In genomic region chr9:16439941-16440340, GRCm38 (mm10) we compare ENCODE assay signal across 14 mouse cellular contexts.
DNase-seq lines count a peak whose midpoint lies in the region; ATAC-seq and TF ChIP-seq lines count a peak whose summit lies in the region.
"Had no signal": no experiment of that assay in that cellular context is flagged by ENCODE, and none has a peak within 500 bp of the region (broad histone marks: within the 10 kb centered on the region; RNA-seq: fewer than 3 reads in every experiment).

No protein-coding gene starts in this region.

- WGBS in kidney, postnatal 0 days: 27% methylated on average over 3 of the region's 3 CpGs
- 41% methylated on average over 3 of the region's 3 CpGs for WGBS in hindbrain, embryonic 11.5 days
- WGBS in midbrain, embryonic 10.5 days: 85% methylated on average over 3 of the region's 3 CpGs
- WGBS in neural tube, embryonic 14.5 days: 10% methylated on average over 3 of the region's 3 CpGs
- 70% methylated on average over 3 of the region's 3 CpGs for WGBS in liver, postnatal 0 days (ENCODE audit: insufficient replicate concordance)

- DNase-seq in kidney, postnatal 0 days (ENCODE audit: low spot score): peak; percentile 6
- no peak for DNase-seq in kidney, adult 11 months
- peak; percentile 19 for DNase-seq in hindbrain, embryonic 11.5 days (ENCODE audit: low spot score)
- no peak for DNase-seq in midbrain, embryonic 10.5 days (ENCODE audit: low spot score)
- DNase-seq in ovary, adult 18-20 months (ENCODE audit: low spot score): no peak
- no peak for DNase-seq in liver, postnatal 0 days
- DNase-seq: cerebellum, adult 11-12 months; kidney, adult 9 months; right cerebral cortex, postnatal 4 days; thymus, postnatal 14 days had no signal

- no peaks in the 10 kb centered on the region for H3K36me3 ChIP-seq in kidney, postnatal 0 days (ENCODE audit: insufficient read depth, low read length)
- no peaks in the 10 kb centered on the region for H3K36me3 ChIP-seq in hindbrain, embryonic 11.5 days (ENCODE audit: control insufficient read depth, insufficient read depth, low read length)
- no peaks in the 10 kb centered on the region for H3K36me3 ChIP-seq in midbrain, embryonic 10.5 days
- H3K36me3 ChIP-seq in neural tube, embryonic 14.5 days (ENCODE audit: control insufficient read depth, insufficient read depth, low read length): no peaks in the 10 kb centered on the region
- H3K36me3 ChIP-seq in liver, postnatal 0 days (replicated peaks; ENCODE audit: insufficient read depth, low read length): no peaks in the 10 kb centered on the region

- H3K27ac ChIP-seq in kidney, postnatal 0 days: no peak overlapping the region
- H3K27ac ChIP-seq in hindbrain, embryonic 11.5 days (ENCODE audit: low read depth, low read length): peak overlapping the region; percentile 31
- H3K27ac ChIP-seq in midbrain, embryonic 10.5 days (replicated peaks): peak overlapping the region; percentile 77; the same call in 1 of the 2 replicates
- H3K27ac ChIP-seq in neural tube, embryonic 14.5 days (ENCODE audit: low read depth, low read length): no peak overlapping the region; the same call in 1 of the 2 replicates
- no peak overlapping the region for H3K27ac ChIP-seq in liver, postnatal 0 days (ENCODE audit: low read depth)

- no peaks in the 10 kb centered on the region for H3K27me3 ChIP-seq in kidney, postnatal 0 days (ENCODE audit: insufficient read depth, low read length)
- no peaks in the 10 kb centered on the region for H3K27me3 ChIP-seq in hindbrain, embryonic 11.5 days (ENCODE audit: control insufficient read depth, insufficient read depth, low read length)
- H3K27me3 ChIP-seq in midbrain, embryonic 10.5 days (ENCODE audit: low read depth, poor library complexity, severe bottlenecking): no peaks in the 10 kb centered on the region
- no peaks in the 10 kb centered on the region for H3K27me3 ChIP-seq in neural tube, embryonic 14.5 days (ENCODE audit: control insufficient read depth, insufficient read depth, low read length)
- no peaks in the 10 kb centered on the region for H3K27me3 ChIP-seq in liver, postnatal 0 days (ENCODE audit: insufficient read depth, low read length)

- no peak overlapping the region for H3K4me3 ChIP-seq in kidney, postnatal 0 days (replicated peaks; ENCODE audit: low read depth, low read length)
- no peak overlapping the region for H3K4me3 ChIP-seq in hindbrain, embryonic 11.5 days (ENCODE audit: low read depth, low read length)
- no peak overlapping the region for H3K4me3 ChIP-seq in midbrain, embryonic 10.5 days
- H3K4me3 ChIP-seq in neural tube, embryonic 14.5 days (ENCODE audit: low read depth, low read length): no peak overlapping the region
- H3K4me3 ChIP-seq in liver, postnatal 0 days (ENCODE audit: low read depth, low read length): no peak overlapping the region

- TF ChIP-seq EP300 in liver, postnatal 0 days (IDR thresholded peaks at IDR 0.05; ENCODE audit: low read depth): no peak

- no peak for TF ChIP-seq CTCF in kidney, postnatal 0 days (IDR thresholded peaks at IDR 0.05; ENCODE audit: low read depth)
- TF ChIP-seq CTCF in liver, postnatal 0 days (IDR thresholded peaks at IDR 0.05; ENCODE audit: low read depth): no peak

- H3K9ac ChIP-seq in kidney, postnatal 0 days (ENCODE audit: low read depth, low read length): no peak overlapping the region
- H3K9ac ChIP-seq in hindbrain, embryonic 11.5 days (ENCODE audit: low read depth, low read length): no peak overlapping the region
- H3K9ac ChIP-seq in neural tube, embryonic 14.5 days (replicated peaks; ENCODE audit: low read depth, low read length): no peak overlapping the region
- no peak overlapping the region for H3K9ac ChIP-seq in liver, postnatal 0 days (replicated peaks)

- H3K4me1 ChIP-seq in kidney, postnatal 0 days (replicated peaks; ENCODE audit: insufficient read depth, low read length): no peaks in the 10 kb centered on the region
- peaks cover 2% of the 10 kb centered on the region; the same call in 1 of the 2 replicates for H3K4me1 ChIP-seq in hindbrain, embryonic 11.5 days (replicated peaks; ENCODE audit: control insufficient read depth, insufficient read depth, low read length)
- H3K4me1 ChIP-seq in midbrain, embryonic 10.5 days: peaks cover 74% of the 10 kb centered on the region
- H3K4me1 ChIP-seq in neural tube, embryonic 14.5 days (ENCODE audit: control insufficient read depth, insufficient read depth, low read length): peaks cover 24% of the 10 kb centered on the region
- H3K4me1 ChIP-seq in liver, postnatal 0 days (ENCODE audit: insufficient read depth): no peaks in the 10 kb centered on the region

- no peak for ATAC-seq in kidney, postnatal 0 days (replicated peaks; ENCODE audit: low FRiP score, low read depth)
- ATAC-seq in hindbrain, embryonic 11.5 days (ENCODE audit: low FRiP score): no peak
- ATAC-seq in neural tube, embryonic 14.5 days (ENCODE audit: low read depth): peak; percentile 36
- no peak for ATAC-seq in liver, postnatal 0 days
- ATAC-seq: CD4-positive, CD25-positive, alpha-beta regulatory T cell, adult 4 months; lung, postnatal 0 days had no signal

- H3K9me3 ChIP-seq in kidney, postnatal 0 days (replicated peaks; ENCODE audit: low read length): no peaks in the 10 kb centered on the region
- no peaks in the 10 kb centered on the region for H3K9me3 ChIP-seq in hindbrain, embryonic 11.5 days (ENCODE audit: control insufficient read depth, low read length)
- no peaks in the 10 kb centered on the region for H3K9me3 ChIP-seq in midbrain, embryonic 10.5 days (replicated peaks)
- no peaks in the 10 kb centered on the region for H3K9me3 ChIP-seq in neural tube, embryonic 14.5 days (ENCODE audit: control insufficient read depth, low read length)
- no peaks in the 10 kb centered on the region for H3K9me3 ChIP-seq in liver, postnatal 0 days (ENCODE audit: low read length)

- H3K4me2 ChIP-seq in kidney, postnatal 0 days (ENCODE audit: low read length): no peak overlapping the region
- no peak overlapping the region for H3K4me2 ChIP-seq in hindbrain, embryonic 11.5 days (replicated peaks; ENCODE audit: low read depth, low read length)
- peak overlapping the region; percentile 7; the same call in 1 of the 2 replicates for H3K4me2 ChIP-seq in neural tube, embryonic 14.5 days (ENCODE audit: low read depth, low read length)
- H3K4me2 ChIP-seq in liver, postnatal 0 days (ENCODE audit: low read depth, low read length): no peak overlapping the region
- H3K4me2 ChIP-seq: liver, embryonic 11.5 days had no signal

Comparison
In these comparisons a context has a peak if more than half of its experiments do, and no peak if none do; other contexts are left out.
1. DNase-seq: peak in kidney, postnatal 0 days (single experiment) and hindbrain, embryonic 11.5 days (single experiment); none in kidney, adult 11 months (single experiment), midbrain, embryonic 10.5 days (single experiment), ovary, adult 18-20 months (single experiment) and liver, postnatal 0 days (single experiment).
2. H3K27ac ChIP-seq: peak in hindbrain, embryonic 11.5 days (single experiment) and midbrain, embryonic 10.5 days (single experiment); none in kidney, postnatal 0 days (single experiment), neural tube, embryonic 14.5 days (single experiment) and liver, postnatal 0 days (single experiment).